Mouse (Mus musculus) monocyte, adult 5-6 weeks (primary cell): ENCODE measurements around the gene Olfr145. TPM values are rescaled to one million over a fixed set of nuclear protein-coding genes. Genes with fewer than 3 reads are reported as not detected.

Experiments
- ATAC-seq: fragments of 153-309, 156-312 bp; replicated peaks from 2 replicates; pipeline ENCODE4 v1.8.0; 2017; ENCODE audit warnings: mild to moderate bottlenecking; ENCODE audit not compliant: low TSS enrichment, insufficient number of reproducible peaks, severe bottlenecking, poor library complexity, low FRiP score
- total RNA-seq: library from RNA; stranded (forward); fragments of 200-1000, 200-491, 200-594 nt; gene quantifications from 3 replicates; pipeline ENCODE4 v1.2.3, GENCODE M21; 2017

Olfr145 gene
- not detected in 3 replicates for total RNA-seq

DNA sequence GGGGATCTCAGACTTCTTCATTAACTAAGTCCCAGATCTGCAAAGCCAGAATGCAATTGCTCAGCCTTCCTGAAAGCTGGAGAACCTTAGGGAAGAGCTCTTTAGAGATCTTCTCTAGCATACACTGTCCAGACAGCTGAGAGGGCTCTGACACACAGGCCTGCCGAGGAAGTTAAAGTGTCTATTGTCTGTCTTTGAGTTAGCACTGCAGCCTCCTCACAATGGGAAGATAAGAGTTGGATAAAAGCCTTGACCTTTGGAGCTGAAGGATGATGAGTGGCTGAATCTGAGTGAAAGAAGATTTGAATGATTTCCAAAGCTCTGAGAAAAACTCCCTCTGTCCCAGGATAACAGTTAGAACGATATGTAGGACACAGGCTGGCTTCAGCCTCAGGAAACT is at the start of gene Olfr145:
Olfr145 (plus strand) TSS at position 64 of the 400 bp plus-strand sequence.
- ATAC-seq: no peak

DNA sequence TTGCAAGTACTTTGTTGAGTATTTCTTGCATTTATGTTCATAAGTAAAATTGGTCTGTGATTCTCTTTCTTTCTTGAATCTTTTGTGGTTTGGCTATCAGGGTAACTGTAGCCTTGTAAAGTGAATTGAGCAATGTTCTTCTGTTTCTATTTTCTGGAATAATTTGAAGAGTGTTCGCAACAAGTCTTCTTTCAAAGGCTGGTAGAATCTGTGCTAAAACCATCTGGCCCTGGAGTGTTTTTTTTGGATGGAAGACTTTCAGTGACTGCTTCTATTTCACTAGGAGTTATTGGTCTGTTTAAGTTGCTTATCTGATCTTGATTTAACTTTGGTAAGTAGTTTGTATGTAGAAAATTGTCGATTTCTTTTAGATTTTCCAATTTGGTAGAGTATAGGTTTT is 47.3 kb upstream of the Olfr145 start:
- ATAC-seq: no peak

DNA sequence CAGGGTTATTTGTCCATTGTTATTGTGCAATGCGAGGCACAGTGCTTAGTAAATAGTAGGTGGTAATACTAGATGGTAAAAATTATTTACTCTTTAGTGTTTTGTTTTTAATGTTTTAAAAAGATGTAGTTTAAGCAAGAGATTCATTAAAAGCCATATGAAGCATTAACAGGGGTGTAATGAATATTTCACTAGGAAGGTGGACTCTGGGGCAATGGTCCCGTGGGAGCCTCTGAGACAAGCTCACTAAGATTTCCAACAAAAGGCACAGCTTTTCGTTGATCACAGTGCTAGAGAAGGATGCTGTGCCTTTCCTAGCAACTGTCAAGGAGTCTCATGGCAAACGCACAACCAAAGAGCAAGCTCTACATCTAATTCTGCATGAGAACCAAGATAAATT is 42.6 kb upstream of the Olfr145 start, which contains the start of gene Olfr877:
Olfr877 (plus strand) TSS at position 301 of the 400 bp plus-strand sequence.
- ATAC-seq: no peak

DNA sequence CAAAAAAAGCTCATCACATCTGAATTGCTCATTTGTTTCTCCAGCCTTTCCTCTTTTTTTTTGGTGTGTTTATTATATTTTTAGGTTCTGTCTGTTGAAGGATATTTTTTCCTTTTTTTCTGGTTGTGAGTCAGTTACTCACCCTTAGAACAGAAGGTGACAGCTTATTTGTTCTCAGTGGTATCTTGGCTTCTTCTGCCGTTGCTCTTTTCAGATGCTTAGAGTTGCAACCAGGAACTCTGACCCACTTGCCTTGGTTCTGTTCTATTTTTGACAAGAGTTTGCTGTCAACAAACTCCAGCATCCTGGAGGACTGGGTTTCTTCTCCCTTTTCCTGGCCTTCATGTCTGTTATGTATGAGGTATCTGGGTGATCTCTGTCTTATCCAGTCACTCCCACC is 33.2 kb upstream of the Olfr145 start:
- ATAC-seq: no peak

DNA sequence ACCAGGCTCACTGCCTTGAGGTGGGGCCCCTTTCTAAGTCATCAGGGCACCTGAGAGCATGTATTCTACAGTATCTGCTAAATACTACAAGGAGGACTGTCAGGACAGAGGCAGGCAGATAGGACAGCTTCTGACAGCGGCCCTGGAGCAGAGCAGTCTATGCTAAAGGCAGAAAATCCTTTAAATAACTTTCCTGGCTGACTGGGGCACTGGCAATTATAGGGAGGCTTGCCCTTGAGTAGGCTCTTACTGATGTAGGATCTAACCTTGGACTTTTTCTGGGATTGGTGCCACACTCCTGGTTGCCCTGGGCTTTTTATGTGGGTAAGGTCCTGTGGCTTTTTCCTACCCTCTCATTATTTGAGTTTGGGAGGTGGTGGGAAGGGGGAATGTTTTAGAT is 26.3 kb upstream of the Olfr145 start:
- no peak for ATAC-seq

DNA sequence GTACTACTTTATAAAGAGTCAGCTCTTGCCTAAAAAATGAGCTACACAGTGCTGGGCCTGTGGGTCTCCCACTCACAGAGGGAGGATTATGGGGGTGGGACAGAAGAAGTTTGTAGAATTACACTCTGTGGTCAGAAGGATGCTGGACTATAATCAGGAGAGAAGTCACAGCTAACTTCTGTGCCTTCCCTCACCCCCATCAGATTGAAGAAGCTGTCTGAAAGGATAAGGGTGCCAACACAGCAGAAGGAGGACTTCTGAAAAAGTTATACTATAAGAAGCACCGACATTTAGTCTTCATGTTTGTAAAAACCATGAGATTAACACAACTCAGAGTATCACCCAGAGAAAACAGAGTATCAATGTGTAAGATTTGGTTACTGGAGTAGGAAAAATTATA is 25.4 kb upstream of the Olfr145 start:
- no peak for ATAC-seq

DNA sequence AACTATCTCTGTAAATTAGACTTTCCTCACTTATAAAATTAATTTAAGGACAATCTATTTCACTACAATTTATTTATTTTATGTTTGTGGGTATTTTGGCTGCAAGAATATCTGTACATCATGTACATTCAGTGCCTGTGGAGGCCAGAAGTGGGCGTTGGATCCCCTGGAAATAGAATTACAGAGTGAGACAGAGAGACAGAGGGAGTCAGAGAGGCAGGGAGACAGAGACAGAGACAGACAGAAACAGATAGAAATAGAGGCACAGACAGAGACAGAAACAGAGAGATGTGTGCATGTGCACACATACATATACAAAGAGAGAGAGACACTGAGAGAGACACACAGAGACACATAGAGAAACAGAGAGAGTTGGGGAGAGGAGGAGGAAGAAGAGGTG is 25.0 kb upstream of the Olfr145 start:
- ATAC-seq: no peak

DNA sequence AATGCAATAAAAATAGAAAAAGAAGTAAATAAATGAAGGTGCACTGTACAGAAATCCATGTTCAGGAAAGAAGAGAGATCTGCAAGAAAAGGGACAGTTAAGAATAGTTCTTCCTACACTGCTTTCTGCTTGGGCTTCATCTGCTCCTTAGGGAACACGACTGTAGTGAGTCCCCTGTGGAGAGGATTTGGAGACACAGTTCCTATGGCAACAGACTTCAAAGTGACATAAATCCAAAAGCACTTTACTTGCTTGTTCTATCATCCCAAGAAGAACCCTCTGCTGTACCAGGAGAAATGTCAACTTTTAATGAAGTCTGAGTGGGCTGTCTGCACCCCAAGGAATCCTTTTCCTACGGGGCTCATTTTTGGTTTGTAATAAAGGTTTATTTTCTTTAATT is 5.6 kb upstream of the Olfr145 start:
- no peak for ATAC-seq

DNA sequence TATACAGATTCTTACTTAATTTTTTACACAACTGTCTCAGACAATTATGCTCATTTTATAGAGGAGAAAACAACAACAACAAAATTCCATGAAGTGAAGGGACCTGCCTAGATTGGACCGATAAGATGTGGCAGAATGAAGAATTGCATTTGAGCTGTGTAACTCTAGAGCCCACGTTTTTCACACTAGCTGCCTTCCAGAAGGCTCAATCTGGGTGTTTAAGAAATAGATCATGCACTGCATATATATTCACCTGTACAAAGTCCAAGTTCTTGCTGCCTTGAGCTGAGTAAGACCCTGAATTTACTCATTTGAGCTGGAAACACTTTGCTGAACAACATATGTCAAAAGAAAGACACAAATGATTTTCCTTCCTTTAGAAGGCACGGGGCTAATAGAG is 9.0 kb downstream of the Olfr145 start:
- no peak for ATAC-seq

DNA sequence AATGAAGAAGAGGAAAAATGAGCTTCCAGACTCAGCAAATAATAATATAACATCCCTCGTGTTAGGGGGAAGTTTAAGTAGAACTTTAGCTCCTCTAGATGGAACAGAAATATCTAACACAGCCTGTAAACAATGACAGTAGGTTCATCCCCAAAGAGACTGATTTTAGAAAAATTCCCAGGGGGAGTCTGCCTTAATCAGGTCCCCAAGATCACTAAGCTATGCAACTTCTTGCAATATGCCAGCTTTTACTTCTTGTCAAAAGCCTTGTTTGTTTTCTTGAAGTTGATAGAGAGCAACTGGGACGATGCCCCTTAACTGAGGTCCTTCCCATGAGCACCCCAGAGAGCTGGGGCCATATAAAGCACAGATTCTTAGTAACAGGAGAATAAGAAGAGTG is 21.0 kb downstream of the Olfr145 start, which contains the start of gene Olfr878:
Olfr878 (plus strand) TSS at position 301 of the 400 bp plus-strand sequence.
- no peak for ATAC-seq

DNA sequence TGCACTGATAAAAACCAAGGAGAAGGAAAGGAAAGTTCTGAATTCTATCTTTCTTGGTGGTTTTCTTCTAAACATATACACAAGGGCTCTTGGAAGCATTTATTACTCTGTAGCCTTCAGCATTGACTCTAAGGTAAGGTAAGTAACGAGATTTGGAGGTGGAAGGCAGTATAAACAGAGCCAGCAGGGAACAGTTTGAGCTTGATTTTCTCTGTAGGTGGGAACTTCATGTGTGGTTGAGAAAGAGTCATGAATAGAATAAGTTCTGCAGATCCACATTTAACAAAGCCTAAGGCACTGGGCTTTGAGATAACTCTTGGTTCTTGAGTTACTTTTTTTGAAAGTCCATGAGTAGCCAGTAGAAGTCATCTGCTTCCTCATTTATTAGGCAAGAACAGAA is 21.5 kb downstream of the Olfr145 start:
- no peak for ATAC-seq

DNA sequence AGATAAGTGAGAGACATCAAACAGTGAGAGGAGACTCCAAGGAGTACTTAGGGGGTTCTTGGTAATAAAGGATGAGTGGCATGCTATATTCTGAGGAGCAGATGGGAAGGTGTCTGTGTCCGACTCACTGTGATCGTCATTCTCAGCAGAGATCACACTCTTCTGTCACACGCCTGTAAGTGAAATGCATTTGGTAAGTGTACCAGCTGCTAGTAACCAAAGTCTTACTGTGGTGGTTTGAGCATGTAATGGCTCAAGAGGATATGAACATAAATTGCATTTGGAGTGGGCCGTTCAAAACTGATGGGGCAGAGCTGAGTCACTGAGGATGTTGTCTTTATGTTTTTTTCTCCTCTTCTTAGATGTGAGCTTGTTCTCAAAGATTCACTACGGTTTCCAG is 27.7 kb downstream of the Olfr145 start:
- ATAC-seq: no peak

DNA sequence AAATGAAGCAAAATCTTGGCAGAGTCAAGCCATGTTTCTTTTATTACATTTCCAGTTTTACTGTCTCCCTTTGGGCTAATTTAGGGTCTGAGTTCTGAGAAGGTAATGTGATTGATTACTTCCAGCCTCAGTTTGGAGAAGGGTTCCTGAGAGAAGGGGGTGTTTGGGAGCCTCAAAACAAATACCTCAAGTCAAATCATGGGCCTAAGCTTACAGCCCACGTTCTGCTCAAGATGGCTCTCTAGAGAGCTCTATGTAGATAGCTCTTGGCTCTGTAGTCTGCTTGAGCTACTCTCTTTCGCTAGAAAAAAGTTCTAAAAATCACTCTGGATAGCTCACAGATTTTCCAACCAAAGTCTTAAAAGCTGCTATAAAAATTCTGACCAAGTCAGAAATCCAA is 28.9 kb downstream of the Olfr145 start:
- ATAC-seq: no peak

DNA sequence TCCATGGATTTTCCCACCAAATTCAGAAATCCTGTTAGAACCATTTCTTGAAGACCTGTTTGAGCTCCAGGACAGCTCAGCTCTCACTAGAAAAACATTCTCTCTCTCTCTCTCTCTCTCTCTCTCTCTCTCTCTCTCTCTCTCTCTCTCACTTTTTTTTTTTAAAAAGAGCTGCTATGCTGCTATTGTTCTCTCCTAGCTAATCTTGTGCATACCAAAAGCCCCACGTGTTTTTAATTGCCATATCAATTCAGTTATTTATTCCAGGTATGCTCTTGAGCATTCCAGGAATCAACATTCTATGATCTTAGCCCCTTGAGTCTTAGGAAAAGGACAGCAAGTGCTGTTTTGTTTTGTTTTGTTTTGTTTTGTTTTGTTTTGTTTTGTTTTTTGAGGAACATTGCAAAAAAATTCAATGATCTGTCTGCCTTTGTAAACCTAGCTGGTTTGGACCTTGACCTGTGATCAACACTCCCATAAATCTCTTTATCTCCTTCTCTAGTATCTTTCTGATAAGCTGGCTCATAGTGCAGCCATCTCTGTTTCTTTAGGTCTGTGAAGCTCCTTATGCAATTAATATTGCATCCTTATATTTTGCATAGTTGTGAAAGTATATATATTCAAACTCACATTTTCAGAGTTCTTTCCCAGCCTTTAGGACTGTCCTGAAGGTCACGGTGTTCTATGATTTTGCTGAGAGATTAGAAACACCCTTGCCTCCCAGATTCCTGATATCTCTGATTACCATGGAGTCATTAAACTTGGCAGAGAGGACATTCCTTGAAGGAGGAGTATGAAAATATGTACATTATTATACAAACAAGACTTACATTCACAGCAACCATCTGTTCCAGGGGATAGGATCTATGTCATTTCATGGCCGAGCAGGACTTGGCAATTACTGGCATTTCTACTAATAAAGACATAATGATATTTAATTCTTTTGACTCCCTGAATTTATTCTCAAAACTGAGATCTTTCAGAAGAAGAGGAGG is 29.8 kb downstream of the Olfr145 start:
- ATAC-seq: no peak

DNA sequence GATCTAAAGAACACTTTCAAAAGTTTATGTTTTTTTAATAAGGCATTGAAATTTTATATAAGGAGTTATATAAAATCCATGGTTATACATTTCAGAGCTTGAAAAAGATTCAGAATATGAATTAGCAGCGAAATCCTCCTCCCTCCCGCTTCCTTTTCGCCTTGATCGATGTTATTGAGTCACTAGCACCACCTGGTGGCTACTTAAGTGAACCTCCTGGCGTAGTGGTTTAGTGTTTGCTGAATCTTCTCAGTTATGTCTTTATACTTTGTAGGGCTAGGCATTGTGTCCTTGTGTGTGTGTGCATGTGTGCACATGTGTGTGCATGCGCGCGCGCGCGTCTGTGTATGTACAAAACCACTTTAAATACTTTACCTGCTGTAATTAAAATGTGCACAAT is 36.0 kb downstream of the Olfr145 start:
- no peak for ATAC-seq

DNA sequence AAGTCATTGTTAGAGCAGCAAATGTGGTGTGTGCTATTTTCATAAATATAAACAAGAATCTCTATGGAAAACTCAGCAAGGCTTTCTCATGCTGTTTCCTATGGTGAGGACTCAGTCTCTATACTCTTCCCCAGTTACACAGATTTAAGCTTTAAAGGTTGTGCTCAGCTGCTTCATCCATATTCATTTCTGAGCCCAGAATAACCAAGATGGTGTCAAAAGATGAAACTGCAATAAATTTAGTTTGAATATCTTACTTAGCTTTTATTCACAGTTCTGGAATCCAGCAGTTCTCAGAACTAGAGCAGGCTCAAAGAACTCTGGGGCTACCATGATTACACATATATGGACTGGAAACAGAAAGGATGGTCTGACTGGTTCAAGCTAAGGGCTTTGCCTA is 37.6 kb downstream of the Olfr145 start:
- ATAC-seq: no peak

DNA sequence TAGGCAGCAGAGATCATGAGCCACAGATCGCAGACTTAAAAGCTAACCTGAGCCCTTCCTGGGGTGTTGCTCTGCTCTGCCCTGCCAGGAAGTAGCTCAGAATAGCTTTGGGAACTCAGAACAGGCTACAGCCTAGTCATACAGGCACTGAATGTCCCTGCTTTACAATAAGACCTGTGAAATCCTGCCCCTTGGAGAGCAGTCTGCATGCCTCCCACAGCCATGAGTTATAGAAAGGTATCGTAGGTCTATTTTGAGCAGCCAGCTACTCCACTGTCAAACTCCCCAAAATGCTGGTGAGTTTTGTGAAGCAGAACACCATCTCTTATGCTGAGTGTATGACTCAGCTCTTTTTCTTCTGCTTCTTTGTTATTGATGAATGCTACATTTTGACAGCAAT is 44.6 kb downstream of the Olfr145 start:
- no peak for ATAC-seq
